Mouse (Mus musculus) myocyte (in vitro differentiated cells): Measurements from ENCODE around the gene Maml1. TPM values are rescaled to one million over a fixed set of nuclear protein-coding genes. Genes with fewer than 3 reads are reported as not detected.

Experiments used
- H3K27me3 ChIP-seq: one replicate; pipeline ENCODE4 v1.6.1; 2011; ENCODE audit not compliant: control insufficient read depth, insufficient read depth, insufficient read length
- H3K36me3 ChIP-seq: one replicate; pipeline ENCODE4 v1.6.1; 2011; ENCODE audit not compliant: control insufficient read depth, insufficient read depth
- H3K4me2 ChIP-seq: one replicate; pipeline ENCODE4 v1.6.1; 2011; ENCODE audit warnings: low read depth, control low read depth
- H3K4me3 ChIP-seq: one replicate; pipeline ENCODE4 v1.5.1; 2011; ENCODE audit warnings: mild to moderate bottlenecking, control low read depth, moderate library complexity
- H3K79me2 ChIP-seq: one replicate; pipeline ENCODE4 v1.6.1; 2011; ENCODE audit not compliant: control insufficient read depth, insufficient read depth
- H3ac ChIP-seq: one replicate; pipeline ENCODE4 v1.6.1; 2011; ENCODE audit not compliant: control insufficient read depth, insufficient read length
- CEBPB ChIP-seq: IDR thresholded peaks from 2 replicates; pipeline ENCODE4 v1.6.1; 2011; ENCODE audit warnings: mild to moderate bottlenecking, moderate library complexity; ENCODE audit not compliant: poor library complexity, insufficient read depth, severe bottlenecking
- E2F4 ChIP-seq: IDR thresholded peaks from one replicate; pipeline ENCODE4 v1.6.1; 2011; ENCODE audit warnings: mild to moderate bottlenecking, control low read depth, moderate library complexity; ENCODE audit not compliant: insufficient read depth
- MAX ChIP-seq: IDR thresholded peaks from one replicate; pipeline ENCODE4 v1.6.1; 2011; ENCODE audit warnings: low read depth, mild to moderate bottlenecking, control low read depth
- MYOD1 ChIP-seq, 3 experiments: IDR thresholded peaks; one replicate each; pipeline ENCODE4 v1.6.1; 2011; ENCODE audit warnings: control low read depth in 2 of 3, low read depth in 2 of 3, mild to moderate bottlenecking in 2 of 3, moderate library complexity in 1 of 3; ENCODE audit not compliant: insufficient read length in 2 of 3, control insufficient read depth in 1 of 3
- MYOG ChIP-seq, 3 experiments: IDR thresholded peaks; one replicate each; pipeline ENCODE4 v1.6.1; 2011; ENCODE audit warnings: control low read depth in 2 of 3, low read depth in 2 of 3, mild to moderate bottlenecking in 2 of 3; ENCODE audit not compliant: insufficient read length in 2 of 3, control insufficient read depth in 1 of 3, insufficient read depth in 1 of 3
- POLR2A ChIP-seq: IDR thresholded peaks from one replicate; pipeline ENCODE4 v1.6.1; 2011; ENCODE audit warnings: low read depth, mild to moderate bottlenecking, control low read depth, moderate library complexity; ENCODE audit not compliant: insufficient read length
- POLR2AphosphoS2 ChIP-seq: IDR thresholded peaks from one replicate; pipeline ENCODE4 v1.6.1; 2011; ENCODE audit warnings: low read depth, control low read depth; ENCODE audit not compliant: insufficient read length
- REST ChIP-seq: IDR thresholded peaks from one replicate; pipeline ENCODE4 v1.6.1; 2011; ENCODE audit warnings: mild to moderate bottlenecking, control low read depth, moderate library complexity; ENCODE audit not compliant: insufficient read depth, insufficient read length
- SRF ChIP-seq: IDR thresholded peaks from one replicate; pipeline ENCODE4 v1.6.1; 2011; ENCODE audit warnings: low read depth; ENCODE audit not compliant: control insufficient read depth, insufficient read length
- TCF12 ChIP-seq: IDR thresholded peaks from one replicate; pipeline ENCODE4 v1.6.1; 2011; ENCODE audit warnings: mild to moderate bottlenecking, control low read depth; ENCODE audit not compliant: poor library complexity, insufficient read depth, severe bottlenecking
- TCF3 ChIP-seq: IDR thresholded peaks from one replicate; pipeline ENCODE4 v1.6.1; 2011; ENCODE audit warnings: low read depth, control low read depth; ENCODE audit not compliant: insufficient read length
- USF1 ChIP-seq: IDR thresholded peaks from one replicate; pipeline ENCODE4 v1.6.1; 2011; ENCODE audit warnings: low read depth, mild to moderate bottlenecking, control low read depth, moderate library complexity
- polyA plus RNA-seq: library from polyadenylated mRNA; unstranded; fragments of >200 nt; fragmentation: generic; extraction: Trizol; gene quantifications from one replicate; pipeline ENCODE4 v1.2.1, GENCODE M21; 2012; ENCODE audit warnings: missing spikeins

The Maml1 gene
- polyA plus RNA-seq, 1 experiment, result 13.7 TPM

DNA sequence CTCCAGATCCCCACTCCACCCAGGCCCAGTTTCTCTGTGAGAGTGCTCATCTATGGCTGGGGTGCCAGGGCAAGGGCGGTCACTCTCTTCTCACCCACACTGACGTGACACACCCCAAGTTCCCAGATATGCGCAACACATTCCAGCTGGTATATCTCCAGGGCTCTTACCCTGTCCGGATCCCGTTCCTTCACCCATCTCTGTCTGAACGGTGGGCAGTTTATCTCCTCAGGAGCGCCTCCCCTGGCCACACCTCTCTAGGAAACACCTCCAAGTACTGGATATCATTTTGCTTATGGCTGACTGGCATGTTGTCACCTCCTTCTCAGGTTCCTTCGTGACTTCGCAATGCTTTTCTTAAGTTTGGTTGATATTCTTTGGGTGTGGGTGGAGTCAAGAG lies 76.5 kb downstream of the Maml1 start:
- H3ac ChIP-seq, result no peak overlapping the region
- no peaks in the 10 kb centered on the region for H3K27me3 ChIP-seq
- no peak overlapping the region for H3K4me2 ChIP-seq
- TF ChIP-seq E2F4 (no peak), MAX (no peak), SRF (no peak), POLR2AphosphoS2 (no peak), POLR2A (no peak), USF1 (no peak), TCF3 (no peak), CEBPB (no peak), MYOG (IDR thresholded peaks at IDR 0.05; ENCODE audit: control insufficient read depth in 1 of 3, insufficient read depth in 1 of 3, insufficient read length in 2 of 3, low read depth in 2 of 3) (no peak), MYOD1 (IDR thresholded peaks at IDR 0.05; ENCODE audit: control insufficient read depth in 1 of 3, insufficient read length in 2 of 3, low read depth in 2 of 3) (no peak)
- no peaks in the 10 kb centered on the region for H3K36me3 ChIP-seq
- H3K4me3 ChIP-seq, result no peak overlapping the region
- H3K79me2 ChIP-seq, result no peaks in the 10 kb centered on the region

DNA sequence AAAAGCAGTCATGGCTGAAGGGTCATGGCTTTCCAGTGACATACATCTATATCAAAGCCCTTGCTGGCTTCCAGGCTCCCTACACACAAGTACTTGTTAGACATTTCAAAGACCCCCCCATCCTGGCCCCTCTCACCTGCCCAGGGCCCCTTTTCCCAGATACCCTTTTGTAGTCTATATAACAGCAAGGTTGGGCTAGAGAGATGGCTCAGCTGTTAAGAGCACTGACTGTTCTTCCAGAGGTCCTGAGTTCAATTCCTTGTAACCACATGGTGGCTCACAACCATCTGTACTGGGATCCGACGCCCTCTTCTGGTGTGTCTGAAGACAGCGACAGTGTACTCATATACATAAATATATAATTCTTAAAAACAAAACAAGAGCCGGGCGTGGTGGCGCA lies 77.5 kb downstream of the Maml1 start:
- TF ChIP-seq USF1 (no peak), POLR2A (no peak), MYOD1 (IDR thresholded peaks at IDR 0.05; ENCODE audit: control insufficient read depth in 1 of 3, insufficient read length in 2 of 3, low read depth in 2 of 3) (no peak), E2F4 (no peak), MAX (no peak), MYOG (IDR thresholded peaks at IDR 0.05; ENCODE audit: control insufficient read depth in 1 of 3, insufficient read depth in 1 of 3, insufficient read length in 2 of 3, low read depth in 2 of 3) (no peak), TCF3 (no peak), SRF (no peak), POLR2AphosphoS2 (no peak), CEBPB (no peak), REST (no peak), TCF12 (no peak)
- Histone ChIP-seq H3ac (no peak overlapping the region), H3K79me2 (peaks cover 9% of the 10 kb centered on the region), H3K36me3 (no peaks in the 10 kb centered on the region), H3K4me2 (no peak overlapping the region), H3K27me3 (no peaks in the 10 kb centered on the region), H3K4me3 (no peak overlapping the region)

DNA sequence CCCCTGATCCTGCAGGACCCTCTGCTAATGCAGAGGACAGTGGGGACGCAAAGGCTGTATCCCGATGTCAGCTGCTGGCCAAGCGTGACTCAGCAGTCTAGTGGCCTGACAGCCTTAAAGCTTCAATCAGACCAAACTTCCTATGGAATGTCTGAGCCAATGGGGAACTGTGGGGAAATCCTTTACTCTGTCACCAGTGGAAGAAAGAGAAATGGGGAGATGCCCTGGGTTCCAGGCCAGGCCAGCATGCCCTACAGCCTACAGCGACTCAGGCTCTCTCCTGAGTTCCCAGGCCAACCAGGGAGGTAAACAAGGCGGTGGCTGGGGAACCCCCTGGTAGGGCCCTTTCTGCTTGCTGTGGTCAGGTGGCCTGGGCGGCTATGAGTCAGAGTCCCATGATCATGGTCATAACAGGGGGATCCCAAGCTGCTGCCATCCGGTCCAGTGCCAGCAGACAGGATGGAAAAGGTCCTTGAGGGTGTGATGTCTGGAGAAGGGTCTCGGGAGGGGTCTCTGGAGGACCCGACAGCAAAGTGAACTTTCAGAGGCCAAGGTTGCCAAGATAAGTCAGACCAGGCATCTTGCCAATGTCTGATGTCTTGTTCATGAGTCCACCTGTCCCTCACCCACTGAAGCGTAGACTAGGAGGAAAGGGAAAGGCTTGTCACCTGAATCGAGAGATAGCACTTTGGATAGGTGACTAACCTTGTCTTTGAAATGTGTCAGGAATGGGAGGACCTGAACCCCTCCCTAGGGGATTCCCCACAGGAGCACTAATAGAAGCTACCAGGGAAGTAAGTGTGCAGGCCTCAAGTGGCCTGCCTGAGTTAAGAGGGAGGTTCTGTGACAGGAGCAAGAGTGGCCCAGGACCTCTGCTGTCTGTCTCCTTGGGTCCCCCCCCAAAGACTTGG lies 79.0 kb downstream of the Maml1 start:
- no peak overlapping the region for H3K4me3 ChIP-seq
- H3ac ChIP-seq, result no peak overlapping the region
- H3K36me3 ChIP-seq, result peaks cover 8% of the 10 kb centered on the region
- TF ChIP-seq CEBPB (no peak), TCF3 (no peak), MYOD1 (IDR thresholded peaks at IDR 0.05; ENCODE audit: control insufficient read depth in 1 of 3, insufficient read length in 2 of 3, low read depth in 2 of 3) (peak in 2 of 3 experiments; percentile 64 to 78), USF1 (peak; percentile 93), POLR2A (peak; percentile 59), REST (no peak), MYOG (IDR thresholded peaks at IDR 0.05; ENCODE audit: control insufficient read depth in 1 of 3, insufficient read depth in 1 of 3, insufficient read length in 2 of 3, low read depth in 2 of 3) (peak in 2 of 3 experiments; percentile 20 to 70), TCF12 (peak; percentile 54), MAX (no peak), E2F4 (no peak), POLR2AphosphoS2 (peak; percentile 66), SRF (no peak)
- no peaks in the 10 kb centered on the region for H3K27me3 ChIP-seq
- H3K4me2 ChIP-seq, result peak overlapping the region; percentile 89
- peaks cover 24% of the 10 kb centered on the region for H3K79me2 ChIP-seq

DNA sequence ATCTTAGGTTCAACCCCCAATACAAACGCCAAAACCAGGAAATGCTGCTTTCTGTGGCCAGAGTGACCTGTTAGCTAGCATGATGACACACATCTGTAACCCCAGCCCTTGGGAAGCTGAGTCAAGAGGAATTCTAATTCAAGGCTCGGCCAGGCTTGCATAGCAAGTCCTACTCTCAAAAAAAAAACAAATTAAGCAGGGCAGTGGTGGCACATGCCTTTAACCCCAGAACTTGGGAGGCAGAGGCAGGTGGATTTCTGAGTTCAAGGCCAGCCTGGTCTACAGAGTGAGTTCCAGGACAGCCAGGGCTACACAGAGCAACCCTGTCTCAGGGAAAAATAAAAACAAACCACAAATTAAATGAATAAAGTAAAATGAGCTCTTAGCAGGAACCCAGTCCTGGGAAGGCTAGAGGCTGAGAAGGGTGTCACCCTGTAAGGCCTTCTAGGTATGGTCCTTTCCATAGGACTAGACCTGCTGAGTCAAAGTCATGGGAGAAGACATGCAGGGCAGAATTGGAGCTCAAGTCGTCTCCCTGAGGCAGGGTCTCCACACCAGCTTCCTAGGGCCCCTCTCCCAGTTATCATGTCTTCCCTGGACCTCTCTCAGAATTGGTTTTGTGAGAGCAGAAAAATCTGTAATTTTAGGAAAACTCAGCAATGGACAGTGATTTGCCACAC lies 79.9 kb downstream of the Maml1 start:
- no peak for TF ChIP-seq MAX
- no peak for TF ChIP-seq E2F4
- no peak for TF ChIP-seq MYOD1 (IDR thresholded peaks at IDR 0.05; ENCODE audit: control insufficient read depth in 1 of 3, insufficient read length in 2 of 3, low read depth in 2 of 3)
- TF ChIP-seq MYOG (IDR thresholded peaks at IDR 0.05; ENCODE audit: control insufficient read depth in 1 of 3, insufficient read depth in 1 of 3, insufficient read length in 2 of 3, low read depth in 2 of 3), result no peak
- peak; percentile 98 for TF ChIP-seq CEBPB
- TF ChIP-seq POLR2A, result peak; percentile 28
- no peak for TF ChIP-seq USF1
- no peak overlapping the region for H3K4me3 ChIP-seq

More for the DNA sequence above, 79.9 kb downstream of the Maml1 start:
- H3K4me2 ChIP-seq, result peak overlapping the region; percentile 89
- no peak overlapping the region for H3ac ChIP-seq
- no peaks in the 10 kb centered on the region for H3K27me3 ChIP-seq
- H3K36me3 ChIP-seq, result peaks cover 14% of the 10 kb centered on the region
- peaks cover 33% of the 10 kb centered on the region for H3K79me2 ChIP-seq
